Mouse (Mus musculus) small intestine, adult 2 months (tissue): ENCODE measurements around the gene Thrb.

Experiments used
- CTCF ChIP-seq: fragments of 200-500 bp; IDR thresholded peaks from 2 replicates; pipeline ENCODE4 v1.5.1; 2012; ENCODE audit warnings: low read depth, mild to moderate bottlenecking, control low read depth, inconsistent platforms, low read length, moderate library complexity, mixed read lengths; ENCODE audit not compliant: insufficient replicate concordance, insufficient read length; ENCODE audit errors: extremely low read depth
- POLR2A ChIP-seq: fragments of 200-500 bp; IDR thresholded peaks from 2 replicates; pipeline ENCODE4 v1.6.1; 2012; ENCODE audit warnings: low read depth, mild to moderate bottlenecking, control low read depth, inconsistent platforms, low read length, moderate library complexity

DNA sequence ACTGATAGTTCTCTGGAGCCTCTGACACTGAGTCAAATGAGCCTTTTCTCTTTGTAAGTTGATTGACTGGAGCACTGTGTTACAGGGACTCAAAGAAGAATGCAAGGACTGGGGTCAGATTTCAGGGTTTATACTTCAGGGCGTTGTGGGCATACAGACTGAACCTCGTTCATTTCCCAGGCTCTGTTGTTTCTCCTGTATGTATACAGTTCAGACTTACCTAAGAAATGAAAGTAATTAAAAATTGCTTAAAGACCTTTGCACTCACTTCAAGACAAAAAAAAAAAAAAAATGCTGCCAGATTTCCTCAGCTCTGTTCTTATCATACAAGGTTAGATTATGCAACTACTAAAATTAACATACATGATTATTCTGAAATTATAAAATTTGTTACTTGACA is 126.2 kb downstream of the Thrb start:
- TF ChIP-seq CTCF (no peak), POLR2A (no peak)
